Mouse (Mus musculus) hindbrain, embryonic 16.5 days (tissue): ENCODE data around the gene Gtf2e1. TPM values are rescaled to one million over a fixed set of nuclear protein-coding genes. Genes with fewer than 3 reads are reported as not detected.

Experiments
- ATAC-seq: fragments of 200-750 bp; cut with Nextera tagmentation; 2 replicates; pipeline ENCODE4 v1.8.0; 2017; ENCODE audit warnings: moderate TSS enrichment, moderate library complexity
- H3K27ac ChIP-seq: fragments of 300-500 bp; sonication (generic); 2 replicates; pipeline ENCODE4 v1.5.1; 2014; ENCODE audit warnings: low read depth, mild to moderate bottlenecking, control low read depth, low read length, moderate library complexity
- H3K27me3 ChIP-seq: fragments of 300-500 bp; sonication (generic); replicated peaks from 2 replicates; pipeline ENCODE4 v1.6.1; 2014; ENCODE audit warnings: low read length; ENCODE audit not compliant: control insufficient read depth, insufficient read depth
- H3K36me3 ChIP-seq: fragments of 300-500 bp; sonication (generic); 2 replicates; pipeline ENCODE4 v1.6.1; 2014; ENCODE audit warnings: mild to moderate bottlenecking, low read length, moderate library complexity, mixed read lengths; ENCODE audit not compliant: control insufficient read depth, insufficient read depth
- H3K4me1 ChIP-seq: fragments of 300-500 bp; sonication (generic); 2 replicates; pipeline ENCODE4 v1.6.1; 2014; ENCODE audit warnings: low read depth, low read length; ENCODE audit not compliant: control insufficient read depth, insufficient read depth
- H3K4me2 ChIP-seq: fragments of 300-500 bp; sonication (generic); 2 replicates; pipeline ENCODE4 v1.6.1; 2014; ENCODE audit warnings: mild to moderate bottlenecking, low read length, control low read depth, moderate library complexity
- H3K4me3 ChIP-seq: fragments of 300-500 bp; sonication (generic); 2 replicates; pipeline ENCODE4 v1.5.1; 2014; ENCODE audit warnings: mild to moderate bottlenecking, low read length, control low read depth, moderate library complexity
- H3K9ac ChIP-seq: fragments of 300-500 bp; sonication (generic); 2 replicates; pipeline ENCODE4 v1.6.1; 2014; ENCODE audit warnings: low read depth, mild to moderate bottlenecking, control low read depth, low read length, moderate library complexity
- H3K9me3 ChIP-seq: fragments of 300-500 bp; sonication (generic); 2 replicates; pipeline ENCODE4 v1.6.1; 2014; ENCODE audit warnings: mild to moderate bottlenecking, low read length, moderate library complexity; ENCODE audit not compliant: control insufficient read depth
- WGBS: fragments of 180-500 bp; shearing (Covaris S2); extraction: QIAGEN DNeasy Blood & Tissue Kit; methylation state at CpG from one replicate; pipeline ENCODE4 v1.1.7; 2014; 5-methylcytosine and 5-hydroxymethylcytosine counted together
- polyA plus RNA-seq: library from polyadenylated mRNA; unstranded; fragments of >200 nt; fragmentation: Nextera tagmentation; extraction: Ambion mirVana; gene quantifications from 2 replicates; pipeline ENCODE4 v1.2.1, GENCODE M21; 2015

Gtf2e1 gene
- polyA plus RNA-seq, 1 experiment from 2014 or later = 28.4 TPM

DNA sequence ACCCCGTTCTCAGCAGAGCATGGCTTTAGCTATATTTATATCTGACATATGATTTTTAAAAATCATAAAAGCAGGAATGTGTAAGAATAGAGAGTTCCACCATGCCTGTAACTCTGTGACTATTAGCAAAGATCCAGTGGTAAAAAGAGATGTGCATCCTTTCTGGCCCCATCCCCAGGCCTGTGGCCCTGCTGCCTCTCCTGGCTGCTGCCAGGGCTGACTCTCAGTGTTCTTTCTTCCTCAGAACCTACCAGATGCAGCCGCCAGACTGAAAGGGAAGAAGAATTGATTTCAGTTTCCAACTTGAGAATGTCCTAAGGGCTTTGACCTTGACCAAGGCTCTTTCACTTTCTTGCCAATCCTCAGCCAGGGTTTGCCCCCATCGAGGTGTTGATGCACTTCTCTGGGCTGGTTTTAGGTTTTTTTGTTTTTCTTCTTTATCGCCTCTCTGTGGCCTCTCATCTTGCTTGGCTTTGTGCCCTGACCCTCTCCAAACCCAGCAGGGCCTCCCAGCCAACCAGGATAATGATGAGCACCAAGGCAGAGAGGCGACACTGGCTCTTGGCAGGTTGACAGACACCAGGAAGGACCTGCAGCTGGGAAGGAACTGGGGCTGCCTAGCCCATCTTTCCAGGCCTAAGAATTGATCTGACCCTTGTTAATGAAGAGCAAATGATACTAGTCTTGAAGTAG, 66.8 kb downstream of the Gtf2e1 start:
- Histone ChIP-seq H3K9me3 (no peaks in the 10 kb centered on the region), H3K9ac (no peak overlapping the region; the same call in 1 of the 2 replicates), H3K27ac (no peak overlapping the region; the same call in 1 of the 2 replicates), H3K4me2 (no peak overlapping the region), H3K4me3 (no peak overlapping the region), H3K36me3 (no peaks in the 10 kb centered on the region), H3K27me3 (no peaks in the 10 kb centered on the region), H3K4me1 (peaks cover 5% of the 10 kb centered on the region)
- ATAC-seq = peak; percentile 74
- 41% methylated on average over 5 of the region's 5 CpGs for WGBS

GRCm38 (mm10) chr16:37469595-37469994, 70.0 kb downstream of the Gtf2e1 start:
- no peak overlapping the region for H3K4me2 ChIP-seq
- H3K36me3 ChIP-seq = no peaks in the 10 kb centered on the region
- no peak for ATAC-seq
- H3K4me3 ChIP-seq = no peak overlapping the region
- no peak overlapping the region for H3K9ac ChIP-seq
- no peak overlapping the region for H3K27ac ChIP-seq
- WGBS = 49% methylated on average over 3 of the region's 3 CpGs
- H3K9me3 ChIP-seq = no peaks in the 10 kb centered on the region
- peaks cover 5% of the 10 kb centered on the region for H3K4me1 ChIP-seq
- no peaks in the 10 kb centered on the region for H3K27me3 ChIP-seq

DNA sequence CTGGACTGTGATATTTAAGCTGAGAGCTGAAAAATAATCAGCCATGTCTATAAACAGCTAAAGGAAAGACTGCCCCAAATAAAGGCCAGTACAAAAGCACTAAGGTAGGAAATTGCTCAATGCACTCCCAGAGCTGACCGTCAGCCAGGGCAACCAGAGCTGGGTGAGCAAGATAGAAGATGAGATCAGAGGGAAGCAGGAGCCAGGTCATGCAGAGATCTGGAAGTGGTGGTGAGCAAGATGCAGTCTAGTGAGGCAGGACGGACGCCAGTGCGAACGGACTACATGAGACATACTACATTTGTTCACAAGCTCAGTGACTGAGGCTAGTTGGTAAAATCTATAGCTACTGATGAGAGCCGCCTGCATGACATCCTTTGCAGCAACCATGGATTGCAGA, 75.6 kb downstream of the Gtf2e1 start:
- no peak overlapping the region for H3K9ac ChIP-seq
- no peaks in the 10 kb centered on the region for H3K27me3 ChIP-seq
- H3K36me3 ChIP-seq = no peaks in the 10 kb centered on the region
- H3K4me2 ChIP-seq = no peak overlapping the region
- no peak overlapping the region for H3K27ac ChIP-seq
- no peak overlapping the region for H3K4me3 ChIP-seq
- no peak for ATAC-seq
- 91% methylated on average over 6 of the region's 6 CpGs for WGBS
- H3K4me1 ChIP-seq = no peaks in the 10 kb centered on the region
- no peaks in the 10 kb centered on the region for H3K9me3 ChIP-seq

GRCm38 (mm10) chr16:37462886-37463285, 76.7 kb downstream of the Gtf2e1 start:
- no peaks in the 10 kb centered on the region for H3K36me3 ChIP-seq
- no peak overlapping the region for H3K4me2 ChIP-seq
- H3K4me3 ChIP-seq = no peak overlapping the region
- H3K27me3 ChIP-seq = no peaks in the 10 kb centered on the region
- H3K27ac ChIP-seq = no peak overlapping the region
- no peaks in the 10 kb centered on the region for H3K9me3 ChIP-seq
- ATAC-seq = no peak
- no peak overlapping the region for H3K9ac ChIP-seq
- WGBS = 83% methylated on average over 4 of the region's 4 CpGs
- no peaks in the 10 kb centered on the region for H3K4me1 ChIP-seq

- Histone ChIP-seq H3K4me2 (no peak overlapping the region), H3K27ac (no peak overlapping the region), H3K4me3 (no peak overlapping the region), H3K27me3 (no peaks in the 10 kb centered on the region), H3K9me3 (no peaks in the 10 kb centered on the region), H3K36me3 (no peaks in the 10 kb centered on the region), H3K4me1 (no peaks in the 10 kb centered on the region), H3K9ac (no peak overlapping the region)
- ATAC-seq = peak; percentile 30; the same call in 1 of the 2 replicates
- WGBS = 81% methylated on average over 4 of the region's 4 CpGs
Measured at GRCm38 (mm10) chr16:37461601-37462000, 78.0 kb downstream of the Gtf2e1 start.

Other genes starting within 250 kb of the Gtf2e1 start
- gene Stxbp5l, start 154.8 kb downstream of the Gtf2e1 start, polyA plus RNA-seq = 15.4 and 19.2 TPM in 2 replicates
- gene Rabl3, start 96 bp upstream of the Gtf2e1 start, polyA plus RNA-seq = 17.3 and 17.5 TPM in 2 replicates
- 0.26 TPM in 1 of 2 replicates, not detected in the other for gene Hgd, start 40.4 kb upstream of the Gtf2e1 start, polyA plus RNA-seq
- gene Ndufb4, start 114.7 kb upstream of the Gtf2e1 start, polyA plus RNA-seq = 48.5 and 64.7 TPM in 2 replicates
- gene Fstl1, start 237.1 kb upstream of the Gtf2e1 start, polyA plus RNA-seq = 81.2 and 110 TPM in 2 replicates